Mouse (Mus musculus): ENCODE data around the gene 1700056E22Rik.

- TF ChIP-seq GATA1 (IDR thresholded peaks at IDR 0.05; ENCODE audit: low read length) (no peak), TAL1 (IDR thresholded peaks at IDR 0.05; ENCODE audit: low read length) (no peak)
Measured at GRCm38 (mm10) chr1:184061901-184062300, 27.8 kb upstream of the 1700056E22Rik start.

Data from erythroblast, embryonic 14.5 days (primary cell).